Mouse (Mus musculus) limb, embryonic 13.5 days (tissue): ENCODE measurements around the gene Hhipl2. TPM values are rescaled to one million over a fixed set of nuclear protein-coding genes. Genes with fewer than 3 reads are reported as not detected.

Source experiments
- ATAC-seq: fragments of 200-750 bp; cut with Nextera tagmentation; 2 replicates; pipeline ENCODE4 v1.8.0; 2017; ENCODE audit warnings: low read depth, moderate number of reproducible peaks, moderate TSS enrichment; ENCODE audit not compliant: low FRiP score
- H3K27ac ChIP-seq: fragments of 300-500 bp; sonication (generic); 2 replicates; pipeline ENCODE4 v1.5.1; 2015; ENCODE audit warnings: inconsistent platforms, mild to moderate bottlenecking, moderate library complexity
- H3K27me3 ChIP-seq: fragments of 300-500 bp; sonication (generic); 2 replicates; pipeline ENCODE4 v1.6.1; 2015; ENCODE audit warnings: mild to moderate bottlenecking, inconsistent platforms
- H3K36me3 ChIP-seq: fragments of 300-500 bp; sonication (generic); 2 replicates; pipeline ENCODE4 v1.6.1; 2015; ENCODE audit warnings: inconsistent platforms, mild to moderate bottlenecking, moderate library complexity
- H3K4me1 ChIP-seq: fragments of 300-500 bp; sonication (generic); 2 replicates; pipeline ENCODE4 v1.6.1; 2015; ENCODE audit warnings: inconsistent platforms
- H3K4me2 ChIP-seq: fragments of 300-500 bp; sonication (generic); replicated peaks from 2 replicates; pipeline ENCODE4 v1.6.1; 2015; ENCODE audit warnings: inconsistent platforms, mild to moderate bottlenecking, moderate library complexity
- H3K4me3 ChIP-seq: fragments of 300-500 bp; sonication (generic); 2 replicates; pipeline ENCODE4 v1.5.1; 2015; ENCODE audit warnings: moderate library complexity, mild to moderate bottlenecking, inconsistent platforms
- H3K9ac ChIP-seq: fragments of 300-500 bp; sonication (generic); 2 replicates; pipeline ENCODE4 v1.6.1; 2015; ENCODE audit warnings: mild to moderate bottlenecking, inconsistent platforms
- H3K9me3 ChIP-seq: fragments of 300-500 bp; sonication (generic); 2 replicates; pipeline ENCODE4 v1.6.1; 2016; ENCODE audit warnings: inconsistent platforms
- WGBS: fragments of 180-500 bp; shearing (Covaris S2); methylation state at CpG from one replicate; pipeline ENCODE4 v1.1.7; 2015; 5-methylcytosine and 5-hydroxymethylcytosine counted together
- polyA plus RNA-seq: library from polyadenylated mRNA; unstranded; fragments of >200 nt; fragmentation: Nextera tagmentation; extraction: Ambion mirVana; gene quantifications from 2 replicates; pipeline ENCODE4 v1.2.1, GENCODE M21; 2015

The Hhipl2 gene
- polyA plus RNA-seq, 1 experiment from 2014 or later: 0.59 TPM

DNA sequence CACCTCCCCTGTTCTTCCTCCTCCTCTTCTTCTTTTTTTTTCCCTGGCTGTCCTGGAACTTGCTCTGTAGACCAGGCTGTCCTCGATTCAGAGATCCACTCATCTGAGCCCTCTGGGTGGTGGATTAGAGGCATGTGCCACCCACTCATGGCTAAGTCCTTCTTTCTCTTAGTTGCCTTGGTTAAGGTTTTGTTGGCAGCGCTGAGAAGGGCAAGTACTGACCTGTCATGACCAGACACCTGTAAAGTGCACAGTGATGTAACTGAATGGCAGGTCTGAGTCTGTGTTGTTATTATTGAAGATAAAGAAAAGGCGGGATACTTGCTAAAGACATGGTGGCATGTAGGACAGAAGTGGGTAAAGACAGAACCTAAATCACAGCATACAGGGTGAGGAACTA lies 14.6 kb upstream of the Hhipl2 start:
- Histone ChIP-seq H3K4me1 (no peaks in the 10 kb centered on the region), H3K27me3 (no peaks in the 10 kb centered on the region), H3K9me3 (no peaks in the 10 kb centered on the region), H3K36me3 (peaks cover 72% of the 10 kb centered on the region), H3K4me2 (no peak overlapping the region), H3K27ac (no peak overlapping the region), H3K9ac (no peak overlapping the region), H3K4me3 (no peak overlapping the region)
- no peak for ATAC-seq
- WGBS: 95% methylated on average over 3 of the region's 3 CpGs

- 90% methylated on average over 15 of the region's 15 CpGs for WGBS
- ATAC-seq: no peak
- no peak overlapping the region for H3K9ac ChIP-seq
Observed at GRCm38 (mm10) chr1:183414081-183414727, 3.8 kb upstream of the Hhipl2 start.

DNA sequence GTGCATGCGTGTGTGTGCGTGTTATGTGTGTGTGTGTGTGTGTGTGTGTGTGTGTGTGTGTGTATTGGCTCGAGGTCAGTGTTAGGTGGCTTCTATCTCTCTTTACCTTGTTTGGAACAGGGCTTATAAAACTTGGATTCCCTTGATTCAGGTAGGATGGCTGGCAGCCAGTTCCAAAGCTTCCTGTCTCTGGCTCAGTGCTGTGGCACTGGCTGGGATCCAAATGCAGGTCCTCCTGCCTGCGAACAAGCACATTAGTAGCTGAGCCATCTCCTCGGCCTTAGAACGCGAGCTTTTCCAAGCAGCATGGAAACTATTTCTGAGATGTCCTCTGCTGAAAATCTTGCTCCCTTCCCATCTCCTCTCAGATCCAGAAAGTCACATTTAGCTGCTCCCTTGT lies 1.7 kb downstream of the Hhipl2 start:
- Histone ChIP-seq H3K27me3 (no peaks in the 10 kb centered on the region), H3K9ac (no peak overlapping the region), H3K4me3 (no peak overlapping the region), H3K4me1 (no peaks in the 10 kb centered on the region), H3K36me3 (no peaks in the 10 kb centered on the region), H3K27ac (no peak overlapping the region), H3K4me2 (no peak overlapping the region), H3K9me3 (peaks cover 7% of the 10 kb centered on the region)
- WGBS: 78% methylated on average over 7 of the region's 7 CpGs
- ATAC-seq: no peak

More at GRCm38 (mm10) chr1:183414081-183414727, 3.8 kb upstream of the Hhipl2 start:
- Histone ChIP-seq H3K4me3 (no peak overlapping the region), H3K27me3 (no peaks in the 10 kb centered on the region), H3K4me1 (no peaks in the 10 kb centered on the region), H3K9me3 (peaks cover 6% of the 10 kb centered on the region; the same call in 1 of the 2 replicates), H3K27ac (no peak overlapping the region), H3K4me2 (no peak overlapping the region), H3K36me3 (peaks cover 29% of the 10 kb centered on the region)

GRCm38 (mm10) chr1:183420296-183420695 lies 2.3 kb downstream of the Hhipl2 start:
- 80% methylated on average over 10 of the region's 10 CpGs for WGBS
- H3K36me3 ChIP-seq: no peaks in the 10 kb centered on the region
- no peak overlapping the region for H3K4me3 ChIP-seq
- no peak for ATAC-seq
- peaks cover 4% of the 10 kb centered on the region; the same call in 1 of the 2 replicates for H3K9me3 ChIP-seq
- no peak overlapping the region for H3K27ac ChIP-seq
- H3K4me1 ChIP-seq: no peaks in the 10 kb centered on the region
- H3K9ac ChIP-seq: no peak overlapping the region
- no peak overlapping the region for H3K4me2 ChIP-seq
- no peaks in the 10 kb centered on the region for H3K27me3 ChIP-seq

- no peak overlapping the region for H3K4me3 ChIP-seq
- whole genome bisulfite sequencing: 94% methylated on average over 7 of the region's 7 CpGs
- H3K4me2 ChIP-seq: no peak overlapping the region
- no peak overlapping the region for H3K27ac ChIP-seq
- H3K9ac ChIP-seq: no peak overlapping the region
- ATAC-seq: no peak
- peaks cover 4% of the 10 kb centered on the region; the same call in 1 of the 2 replicates for H3K9me3 ChIP-seq
- no peaks in the 10 kb centered on the region for H3K27me3 ChIP-seq
- H3K4me1 ChIP-seq: no peaks in the 10 kb centered on the region
- H3K36me3 ChIP-seq: no peaks in the 10 kb centered on the region
Observed at GRCm38 (mm10) chr1:183424100-183424499, 6.1 kb downstream of the Hhipl2 start.

- Histone ChIP-seq H3K4me2 (no peak overlapping the region), H3K9ac (no peak overlapping the region), H3K27ac (no peak overlapping the region), H3K27me3 (no peaks in the 10 kb centered on the region; the same call in 1 of the 2 replicates), H3K4me3 (no peak overlapping the region), H3K9me3 (0 out of 2 replicates have a peak, but pooled peaks cover 2% of the 10 kb centered on the region), H3K36me3 (no peaks in the 10 kb centered on the region), H3K4me1 (peaks cover 9% of the 10 kb centered on the region)
- ATAC-seq: no peak
- 91% methylated on average over 9 of the region's 9 CpGs for WGBS
Observed at GRCm38 (mm10) chr1:183434918-183435317, 16.9 kb downstream of the Hhipl2 start.

DNA sequence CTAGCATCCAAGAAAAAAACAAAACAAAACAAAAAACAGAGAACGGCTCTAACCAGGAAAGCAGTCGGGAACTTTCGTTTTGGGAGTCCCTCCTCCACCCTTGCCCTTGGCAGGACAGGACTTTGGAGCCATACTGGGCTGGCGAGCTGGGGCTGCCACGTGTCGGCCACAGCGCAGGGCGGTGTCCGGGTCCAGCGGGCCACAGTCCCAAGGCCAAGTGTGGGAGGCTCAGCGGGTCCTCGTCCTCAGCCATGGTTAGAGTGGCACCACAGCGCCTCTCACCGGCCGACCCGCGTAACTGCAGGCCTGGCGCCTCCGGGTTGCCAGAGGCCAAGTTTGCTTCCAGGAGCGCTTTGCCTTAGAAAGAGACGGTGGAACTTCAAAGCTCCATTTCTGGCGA lies 21.0 kb downstream of the Hhipl2 start:
- no peaks in the 10 kb centered on the region for H3K36me3 ChIP-seq
- H3K4me1 ChIP-seq: peaks cover 13% of the 10 kb centered on the region
- no peak for ATAC-seq
- H3K4me3 ChIP-seq: 0 out of 2 replicates have a peak overlapping the region, but pooled peaks have one; percentile 10
- 0 out of 2 replicates have a peak, but pooled peaks cover 2% of the 10 kb centered on the region for H3K9me3 ChIP-seq
- peak overlapping the region; percentile 44 for H3K4me2 ChIP-seq
- H3K9ac ChIP-seq: no peak overlapping the region; the same call in 1 of the 2 replicates
- 37% methylated on average over 22 of the region's 22 CpGs for WGBS
- H3K27me3 ChIP-seq: no peaks in the 10 kb centered on the region; the same call in 1 of the 2 replicates
- H3K27ac ChIP-seq: no peak overlapping the region

- 0 out of 2 replicates have a peak, but pooled peaks have one; percentile 66 for ATAC-seq
- H3K36me3 ChIP-seq: no peaks in the 10 kb centered on the region
- H3K27ac ChIP-seq: no peak overlapping the region
- H3K4me2 ChIP-seq: peak overlapping the region; percentile 35
- H3K9me3 ChIP-seq: no peaks in the 10 kb centered on the region
- H3K9ac ChIP-seq: no peak overlapping the region
- WGBS: 19% methylated on average over 19 of the region's 19 CpGs
- H3K4me1 ChIP-seq: peaks cover 13% of the 10 kb centered on the region
- H3K27me3 ChIP-seq: no peaks in the 10 kb centered on the region
- no peak overlapping the region for H3K4me3 ChIP-seq
Observed at GRCm38 (mm10) chr1:183442015-183442774, 24.2 kb downstream of the Hhipl2 start.

- Histone ChIP-seq H3K27ac (no peak overlapping the region), H3K4me2 (no peak overlapping the region), H3K4me1 (0 out of 2 replicates have a peak, but pooled peaks cover 4% of the 10 kb centered on the region), H3K36me3 (no peaks in the 10 kb centered on the region), H3K27me3 (no peaks in the 10 kb centered on the region), H3K9ac (no peak overlapping the region), H3K4me3 (no peak overlapping the region), H3K9me3 (0 out of 2 replicates have a peak, but pooled peaks cover 4% of the 10 kb centered on the region)
- ATAC-seq: no peak
- WGBS: 32% methylated on average over 3 of the region's 3 CpGs
Observed at GRCm38 (mm10) chr1:183453066-183453465, 35.1 kb downstream of the Hhipl2 start.

Other genes starting within 250 kb of the Hhipl2 start
- 29.3 and 34.0 TPM in 2 replicates for gene Disp1, start 196.7 kb upstream of the Hhipl2 start, polyA plus RNA-seq
- gene Aida, start 121.6 kb upstream of the Hhipl2 start, polyA plus RNA-seq: 62.9 and 67.2 TPM in 2 replicates
- 33.5 and 36.2 TPM in 2 replicates for gene Brox, start 120.9 kb upstream of the Hhipl2 start, polyA plus RNA-seq
- 114 and 131 TPM in 2 replicates for gene Mia3, start 48.7 kb upstream of the Hhipl2 start, polyA plus RNA-seq
- 21.9 and 24.4 TPM in 2 replicates for gene Taf1a, start 29.2 kb upstream of the Hhipl2 start, polyA plus RNA-seq